Mouse (Mus musculus): Measurements from ENCODE around the gene Tenm4.

Tenm4 gene

DNA sequence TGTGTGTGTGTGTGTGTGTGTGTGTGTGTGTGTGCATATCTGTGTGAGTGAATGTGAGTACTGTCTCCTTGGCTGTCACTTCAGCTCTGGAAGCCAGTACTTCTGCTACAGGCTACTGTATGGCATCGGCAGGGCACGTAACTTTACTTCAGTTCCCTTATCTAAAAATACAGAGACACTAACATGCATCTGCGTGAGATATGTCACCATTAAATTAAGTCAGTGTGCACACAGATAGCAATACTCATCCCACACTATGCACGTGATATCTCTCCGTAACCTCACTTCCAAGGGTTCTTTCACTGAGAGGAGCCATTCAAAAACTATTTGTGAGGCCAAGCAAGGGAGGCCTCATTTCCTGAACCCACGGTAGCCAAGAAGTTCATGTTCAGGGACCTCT is 610.0 kb downstream of the Tenm4 start:
- in situ Hi-C loops (cut with MboI; ENCODE audit: low pct_unique_long_range_greater_than_20kb in 1 of 2, low sequenced_read_pairs in 2 of 2, unreplicated experiment in 1 of 2), result no loop called here

DNA sequence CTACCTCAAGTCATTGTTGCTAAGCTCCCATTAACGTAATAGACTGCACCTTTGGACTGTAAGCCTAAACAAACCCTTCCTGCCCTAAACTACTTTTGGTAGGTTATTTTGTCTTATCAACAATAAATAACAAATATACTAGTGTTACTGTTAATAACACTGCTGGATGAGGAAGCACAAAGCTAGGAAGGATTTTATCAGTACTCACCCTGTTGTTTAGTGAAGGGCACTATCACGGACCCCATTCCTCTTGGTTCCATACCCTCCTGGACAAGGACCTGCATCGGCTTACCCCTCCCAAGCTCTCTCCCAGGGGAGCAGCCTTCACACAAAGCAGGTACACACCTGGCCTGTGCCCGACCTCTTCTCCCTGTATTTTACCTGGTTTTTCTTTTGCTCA is 611.6 kb downstream of the Tenm4 start:
- in situ Hi-C loops (cut with MboI; ENCODE audit: low pct_unique_long_range_greater_than_20kb in 1 of 2, low sequenced_read_pairs in 2 of 2, unreplicated experiment in 1 of 2), result no loop called here

GRCm38 (mm10) chr7:96785808-96786207 is 614.8 kb downstream of the Tenm4 start:
- in situ Hi-C loops (cut with MboI; ENCODE audit: low pct_unique_long_range_greater_than_20kb in 1 of 2, low sequenced_read_pairs in 2 of 2, unreplicated experiment in 1 of 2), result no loop called here

GRCm38 (mm10) chr7:96786262-96787044 is 615.4 kb downstream of the Tenm4 start:
- in situ Hi-C loops (cut with MboI; ENCODE audit: low pct_unique_long_range_greater_than_20kb in 1 of 2, low sequenced_read_pairs in 2 of 2, unreplicated experiment in 1 of 2), result no loop called here

DNA sequence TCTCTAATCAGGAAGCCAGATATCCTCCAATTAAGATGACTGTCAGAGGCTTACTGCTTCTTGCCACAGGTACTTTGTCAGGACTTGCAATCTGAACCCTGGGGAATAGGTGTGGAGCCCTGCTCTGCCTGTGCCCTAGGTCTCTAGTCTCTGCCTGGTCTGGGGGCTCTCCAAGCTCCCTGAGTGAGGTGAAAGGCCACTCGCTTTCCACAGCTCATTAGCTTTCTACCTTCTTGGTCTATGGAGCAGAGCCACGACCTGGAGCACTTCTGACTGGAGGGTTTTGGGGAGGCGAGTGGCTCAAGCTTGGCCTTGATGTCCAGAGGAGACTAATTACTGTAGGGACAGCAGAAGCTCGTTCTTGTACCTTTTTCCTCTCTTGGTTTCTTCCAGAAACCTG is 617.1 kb downstream of the Tenm4 start:
- in situ Hi-C loops (cut with MboI; ENCODE audit: low pct_unique_long_range_greater_than_20kb in 1 of 2, low sequenced_read_pairs in 2 of 2, unreplicated experiment in 1 of 2), result no loop called here

DNA sequence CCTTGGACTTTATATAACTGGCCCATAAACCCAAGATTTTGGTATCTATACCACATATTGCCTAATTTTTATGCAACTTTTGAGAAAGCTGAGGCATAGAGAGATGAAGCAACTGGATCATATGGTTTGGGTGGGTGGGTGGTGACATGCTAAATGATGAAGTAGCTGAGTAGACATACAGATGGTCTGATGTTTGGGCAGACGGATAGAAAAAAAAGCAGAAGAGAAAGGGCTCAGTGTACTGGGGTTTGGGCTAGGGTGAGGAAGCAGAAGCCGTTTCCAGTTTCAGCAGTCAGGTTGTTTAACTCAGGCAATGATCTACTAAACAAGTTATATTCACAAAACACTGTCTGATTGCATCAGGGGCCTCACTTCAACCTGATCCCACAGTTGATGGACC is 619.3 kb downstream of the Tenm4 start:
- in situ Hi-C loops (cut with MboI; ENCODE audit: low pct_unique_long_range_greater_than_20kb in 1 of 2, low sequenced_read_pairs in 2 of 2, unreplicated experiment in 1 of 2), result no loop called here

DNA sequence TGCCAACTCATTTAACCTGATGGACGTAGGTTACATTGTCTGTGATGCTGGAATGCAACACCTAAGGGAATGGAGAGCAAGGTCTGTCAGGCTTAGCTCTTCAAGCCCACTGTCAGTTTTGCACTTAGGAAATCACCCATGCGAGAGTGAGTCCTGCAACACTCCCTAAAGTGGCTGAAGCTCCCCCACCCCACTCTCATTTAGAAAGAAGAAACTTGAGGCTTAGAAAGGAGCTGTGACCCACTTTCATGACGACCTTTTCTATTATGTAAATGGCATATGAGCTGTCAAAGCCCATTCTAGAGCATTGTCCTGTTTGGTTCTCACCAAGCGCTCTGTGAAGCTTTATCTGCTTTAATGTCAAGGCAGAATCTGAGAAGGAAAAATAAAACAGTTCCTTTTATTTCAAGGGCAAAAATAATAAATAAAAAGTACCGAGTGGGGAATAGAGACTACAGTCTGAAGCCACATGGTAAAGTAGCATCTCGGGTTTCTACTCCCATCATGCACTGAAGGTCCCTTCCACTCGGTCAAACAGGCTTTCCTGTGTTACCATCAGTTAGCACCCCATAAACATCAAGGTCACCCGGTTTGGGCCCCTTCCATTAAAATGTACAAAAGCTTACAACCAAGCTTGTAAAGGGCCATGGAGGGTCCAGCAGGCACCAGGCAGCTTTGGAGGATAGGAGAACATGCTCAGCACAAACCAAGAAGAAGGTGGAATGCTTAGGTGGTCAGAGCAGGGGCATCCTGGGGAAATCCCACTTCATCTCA is 621.6 kb downstream of the Tenm4 start:
- in situ Hi-C loops (cut with MboI; ENCODE audit: low pct_unique_long_range_greater_than_20kb in 1 of 2, low sequenced_read_pairs in 2 of 2, unreplicated experiment in 1 of 2), result no loop called here

- in situ Hi-C loops (cut with MboI; ENCODE audit: low pct_unique_long_range_greater_than_20kb in 1 of 2, low sequenced_read_pairs in 2 of 2, unreplicated experiment in 1 of 2), result no loop called here
Measured at GRCm38 (mm10) chr7:96796033-96796741, 625.1 kb downstream of the Tenm4 start.

DNA sequence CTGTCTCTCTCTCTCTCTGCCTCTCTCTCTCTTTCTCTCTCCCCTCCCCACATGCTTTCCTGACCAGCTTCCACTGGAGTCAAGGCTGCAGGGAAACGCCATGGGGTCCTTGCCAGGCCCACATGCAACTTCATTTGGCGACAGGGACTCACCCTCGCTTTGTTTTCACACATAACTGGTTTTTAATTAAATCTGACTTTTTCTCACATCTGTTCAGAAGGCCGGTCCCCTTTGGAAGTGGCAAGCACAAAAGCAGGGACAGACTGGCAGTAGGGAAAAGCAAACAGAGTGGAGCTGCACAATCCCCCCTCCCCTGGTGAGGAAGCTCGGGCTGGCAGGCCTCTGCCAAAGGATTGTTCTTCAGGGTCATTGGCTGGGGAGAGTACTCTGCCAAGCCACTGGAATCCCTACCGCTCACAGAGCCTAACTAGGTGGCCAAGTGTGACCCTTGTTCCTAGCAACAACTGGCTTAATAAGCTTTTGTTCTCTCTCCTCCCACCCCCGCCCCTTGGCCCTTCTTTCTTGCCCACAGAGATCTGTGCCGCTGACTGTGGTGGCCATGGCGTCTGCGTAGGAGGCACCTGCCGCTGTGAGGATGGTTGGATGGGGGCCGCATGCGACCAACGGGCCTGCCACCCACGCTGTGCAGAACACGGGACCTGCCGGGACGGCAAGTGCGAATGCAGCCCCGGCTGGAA is 625.9 kb downstream of the Tenm4 start:
- in situ Hi-C loops (cut with MboI; ENCODE audit: low pct_unique_long_range_greater_than_20kb in 1 of 2, low sequenced_read_pairs in 2 of 2, unreplicated experiment in 1 of 2), result no loop called here

DNA sequence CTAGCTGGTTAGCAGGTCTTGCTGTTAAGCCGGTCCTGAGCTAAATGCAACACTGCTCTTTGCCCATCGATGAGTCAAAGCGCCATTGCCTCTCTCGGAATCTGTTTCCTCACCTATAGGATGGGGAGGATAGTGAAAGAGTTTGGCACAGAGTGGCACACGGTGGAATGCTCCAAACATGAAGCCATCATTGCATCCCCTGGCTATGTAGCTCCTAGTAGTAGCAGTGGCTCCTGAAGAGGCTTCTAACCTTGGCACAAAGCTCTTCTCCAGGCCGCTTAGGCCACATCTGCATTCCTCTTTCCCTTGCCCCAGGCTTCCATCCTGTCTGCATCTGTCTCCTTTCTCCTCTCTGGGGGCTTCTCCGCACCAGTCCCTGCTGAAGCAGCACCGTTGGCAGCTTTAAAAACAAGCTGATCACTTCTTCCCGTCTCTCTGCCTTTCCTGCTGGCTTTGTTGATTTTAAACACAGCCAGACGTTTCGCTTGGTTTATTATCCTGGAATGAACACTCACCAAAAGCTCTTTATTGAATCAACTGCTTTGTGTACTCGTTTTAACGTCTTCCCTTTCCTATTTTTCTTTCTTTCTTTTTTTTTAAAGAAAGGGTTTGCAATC is 626.8 kb downstream of the Tenm4 start:
- in situ Hi-C loops (cut with MboI; ENCODE audit: low pct_unique_long_range_greater_than_20kb in 1 of 2, low sequenced_read_pairs in 2 of 2, unreplicated experiment in 1 of 2), result no loop called here

DNA sequence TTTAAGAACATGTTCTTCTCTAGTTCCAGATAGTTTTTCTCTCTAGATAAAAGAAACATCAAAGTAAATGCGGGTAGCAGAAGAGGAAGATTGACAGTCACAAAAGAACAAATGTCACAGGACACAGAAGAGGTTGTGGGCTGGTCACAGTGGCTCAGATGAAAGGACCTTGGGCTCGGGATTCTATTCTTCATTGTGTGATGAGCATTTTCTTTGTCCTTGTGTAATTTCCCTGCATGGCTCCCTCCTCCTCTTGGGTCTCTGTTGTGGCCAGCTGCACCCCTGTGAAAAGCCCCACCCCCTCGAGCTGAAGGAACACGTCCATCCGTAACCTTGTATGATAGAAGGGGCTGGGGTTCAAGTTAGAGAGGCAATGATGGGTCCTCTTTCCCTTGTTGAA is 628.8 kb downstream of the Tenm4 start:
- in situ Hi-C loops (cut with MboI; ENCODE audit: low pct_unique_long_range_greater_than_20kb in 1 of 2, low sequenced_read_pairs in 2 of 2, unreplicated experiment in 1 of 2), result no loop called here

- in situ Hi-C loops (cut with MboI; ENCODE audit: low pct_unique_long_range_greater_than_20kb in 1 of 2, low sequenced_read_pairs in 2 of 2, unreplicated experiment in 1 of 2), result no loop called here
Measured at GRCm38 (mm10) chr7:96801368-96801767, 630.3 kb downstream of the Tenm4 start.

GRCm38 (mm10) chr7:96802216-96802615 is 631.2 kb downstream of the Tenm4 start:
- in situ Hi-C loops (cut with MboI; ENCODE audit: low pct_unique_long_range_greater_than_20kb in 1 of 2, low sequenced_read_pairs in 2 of 2, unreplicated experiment in 1 of 2), result no loop called here

- in situ Hi-C loops (cut with MboI; ENCODE audit: low pct_unique_long_range_greater_than_20kb in 1 of 2, low sequenced_read_pairs in 2 of 2, unreplicated experiment in 1 of 2), result no loop called here
Measured at GRCm38 (mm10) chr7:96806561-96806960, 635.5 kb downstream of the Tenm4 start.

- in situ Hi-C loops (cut with MboI; ENCODE audit: low pct_unique_long_range_greater_than_20kb in 1 of 2, low sequenced_read_pairs in 2 of 2, unreplicated experiment in 1 of 2), result no loop called here
Measured at GRCm38 (mm10) chr7:96807281-96808058, 636.4 kb downstream of the Tenm4 start.

- in situ Hi-C loops (cut with MboI; ENCODE audit: low pct_unique_long_range_greater_than_20kb in 1 of 2, low sequenced_read_pairs in 2 of 2, unreplicated experiment in 1 of 2), result no loop called here
Measured at GRCm38 (mm10) chr7:96808059-96808646, 637.1 kb downstream of the Tenm4 start.

DNA sequence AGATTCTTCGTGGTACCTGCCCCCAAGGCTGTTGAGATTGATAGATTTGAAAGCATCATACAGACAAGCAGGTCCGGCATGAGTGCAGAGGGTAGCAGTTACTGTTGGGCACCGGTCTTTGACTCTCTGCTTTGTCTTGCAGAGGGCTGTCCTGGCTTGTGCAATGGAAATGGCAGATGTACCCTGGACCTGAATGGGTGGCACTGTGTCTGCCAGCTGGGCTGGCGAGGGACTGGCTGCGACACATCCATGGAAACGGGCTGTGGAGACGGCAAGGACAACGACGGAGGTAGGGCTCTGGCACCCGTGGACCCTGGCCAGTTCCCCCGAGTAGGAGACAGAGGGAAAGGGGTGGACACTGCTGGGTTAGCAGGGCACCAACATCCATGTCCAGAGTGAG is 640.6 kb downstream of the Tenm4 start:
- in situ Hi-C loops (cut with MboI; ENCODE audit: low pct_unique_long_range_greater_than_20kb in 1 of 2, low sequenced_read_pairs in 2 of 2, unreplicated experiment in 1 of 2), result no loop called here

Data from mouse embryonic stem cell (cell line).